Comparison of ENCODE assay signal across 13 mouse cellular contexts in the genomic region with DNA sequence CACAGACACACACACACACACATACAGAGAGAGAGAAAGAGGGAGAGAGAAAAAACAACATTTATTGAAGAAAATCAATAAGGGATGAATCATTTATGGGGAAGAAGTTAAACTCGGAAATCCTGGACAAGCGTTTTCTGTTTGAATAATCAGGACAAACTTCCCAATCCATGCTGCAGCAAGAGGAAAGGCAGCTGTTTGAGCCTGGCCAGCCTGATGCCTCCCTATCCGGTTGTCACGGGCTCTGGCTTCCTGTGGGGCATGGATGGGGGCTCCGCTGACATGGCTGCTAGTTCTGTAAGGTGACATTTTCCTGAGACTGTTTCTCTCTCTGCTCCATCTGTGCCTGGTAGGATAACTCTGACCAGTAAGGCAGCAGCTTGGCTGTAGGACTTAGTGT.
A peak's percentile ranks its signal among the peaks of the same experiment; 100 is the strongest.
DNase-seq lines count a peak whose midpoint lies in the region; ATAC-seq and TF ChIP-seq lines count a peak whose summit lies in the region.
"Had no signal": no experiment of that assay in that cellular context is flagged by ENCODE, and none has a peak within 500 bp of the region (broad histone marks: within the 10 kb centered on the region; RNA-seq: fewer than 3 reads in every experiment).

No protein-coding gene starts in this region.

- H3K4me2 ChIP-seq in heart, embryonic 13.5 days = no peak overlapping the region
- H3K4me2 ChIP-seq in liver, postnatal 0 days (ENCODE audit: low read depth, low read length) = no peak overlapping the region
- no peak overlapping the region for H3K4me2 ChIP-seq in liver, embryonic 12.5 days
- H3K4me2 ChIP-seq in limb, embryonic 14.5 days (replicated peaks; ENCODE audit: low read depth, low read length, severe bottlenecking) = no peak overlapping the region
- H3K4me2 ChIP-seq: liver, embryonic 13.5 days had no signal

- TF ChIP-seq EP300 in liver, postnatal 0 days (IDR thresholded peaks at IDR 0.05; ENCODE audit: low read depth) = no peak

- H3K27me3 ChIP-seq in heart, embryonic 13.5 days (replicated peaks) = no peaks in the 10 kb centered on the region
- H3K27me3 ChIP-seq in liver, postnatal 0 days (ENCODE audit: insufficient read depth, low read length) = no peaks in the 10 kb centered on the region
- H3K27me3 ChIP-seq in liver, embryonic 12.5 days (replicated peaks) = no peaks in the 10 kb centered on the region
- no peaks in the 10 kb centered on the region for H3K27me3 ChIP-seq in limb, embryonic 14.5 days (ENCODE audit: control insufficient read depth, insufficient read depth, low read length)
- H3K27me3 ChIP-seq: liver, embryonic 13.5 days had no signal

- no peak for TF ChIP-seq CTCF in liver, postnatal 0 days (IDR thresholded peaks at IDR 0.05; ENCODE audit: low read depth)

- DNase-seq in cerebellum, postnatal 10 days = peak; percentile 32 to 41
- no peak for DNase-seq in heart, adult 8-10 months (ENCODE audit: low spot score)
- DNase-seq in liver, postnatal 0 days = no peak
- no peak for DNase-seq in limb, embryonic 14.5 days (ENCODE audit: low spot score)
- DNase-seq in cerebellum, adult 18-20 months = no peak
- DNase-seq: adrenal gland, postnatal 14 days; cerebellum, postnatal 25 days; gastrocnemius, postnatal 14 days; liver, embryonic 13.5 days; thymus, postnatal 36 days had no signal

- H3K9me3 ChIP-seq in heart, embryonic 13.5 days = no peaks in the 10 kb centered on the region
- H3K9me3 ChIP-seq in liver, postnatal 0 days (ENCODE audit: low read length) = no peaks in the 10 kb centered on the region
- no peaks in the 10 kb centered on the region for H3K9me3 ChIP-seq in liver, embryonic 12.5 days (replicated peaks)
- no peaks in the 10 kb centered on the region for H3K9me3 ChIP-seq in limb, embryonic 14.5 days (ENCODE audit: control insufficient read depth, low read length)
- H3K9me3 ChIP-seq: liver, embryonic 13.5 days had no signal

- peaks cover 64% of the 10 kb centered on the region for H3K4me1 ChIP-seq in heart, embryonic 13.5 days
- peaks cover 16% of the 10 kb centered on the region for H3K4me1 ChIP-seq in liver, postnatal 0 days (ENCODE audit: insufficient read depth)
- 0 out of 2 replicates have a peak, but pooled peaks cover 5% of the 10 kb centered on the region for H3K4me1 ChIP-seq in liver, embryonic 12.5 days
- peaks cover 18% of the 10 kb centered on the region for H3K4me1 ChIP-seq in limb, embryonic 14.5 days (ENCODE audit: control insufficient read depth, insufficient read depth, low read length)

- no peak for TF ChIP-seq POLR2A in limb, embryonic 14.5 days (IDR thresholded peaks at IDR 0.05; ENCODE audit: borderline replicate concordance, extremely low read depth, insufficient read depth, insufficient read length)

- H3K9ac ChIP-seq in heart, embryonic 13.5 days = peak overlapping the region; percentile 28; the same call in 1 of the 2 replicates
- H3K9ac ChIP-seq in liver, postnatal 0 days (replicated peaks) = no peak overlapping the region; the same call in 1 of the 2 replicates
- no peak overlapping the region for H3K9ac ChIP-seq in liver, embryonic 12.5 days
- H3K9ac ChIP-seq in limb, embryonic 14.5 days (ENCODE audit: low read depth, low read length, severe bottlenecking) = 0 out of 2 replicates have a peak overlapping the region, but pooled peaks have one; percentile 7
- H3K9ac ChIP-seq: liver, embryonic 13.5 days had no signal

- H3K4me3 ChIP-seq in heart, embryonic 13.5 days = no peak overlapping the region
- H3K4me3 ChIP-seq in liver, postnatal 0 days (ENCODE audit: low read depth, low read length) = no peak overlapping the region
- H3K4me3 ChIP-seq in liver, embryonic 12.5 days = no peak overlapping the region
- H3K4me3 ChIP-seq in limb, embryonic 14.5 days (replicated peaks; ENCODE audit: low read length) = no peak overlapping the region
- H3K4me3 ChIP-seq: liver, embryonic 13.5 days had no signal

- peak overlapping the region; percentile 34; the same call in 1 of the 2 replicates for H3K27ac ChIP-seq in heart, embryonic 13.5 days (replicated peaks)
- peak overlapping the region; percentile 44 for H3K27ac ChIP-seq in liver, postnatal 0 days (ENCODE audit: low read depth)
- H3K27ac ChIP-seq in liver, embryonic 12.5 days = no peak overlapping the region
- H3K27ac ChIP-seq in limb, embryonic 14.5 days (replicated peaks; ENCODE audit: low read depth, low read length) = 0 out of 2 replicates have a peak overlapping the region, but pooled peaks have one; percentile 13
- H3K27ac ChIP-seq: liver, embryonic 13.5 days had no signal

- peaks cover 13% of the 10 kb centered on the region for H3K36me3 ChIP-seq in heart, embryonic 13.5 days
- no peaks in the 10 kb centered on the region for H3K36me3 ChIP-seq in liver, postnatal 0 days (replicated peaks; ENCODE audit: insufficient read depth, low read length)
- no peaks in the 10 kb centered on the region for H3K36me3 ChIP-seq in liver, embryonic 12.5 days
- H3K36me3 ChIP-seq in limb, embryonic 14.5 days (ENCODE audit: control insufficient read depth, insufficient read depth, low read length) = no peaks in the 10 kb centered on the region
- H3K36me3 ChIP-seq: liver, embryonic 13.5 days had no signal

- 53% methylated on average over 5 of the region's 5 CpGs for WGBS in heart, embryonic 13.5 days
- WGBS in liver, postnatal 0 days (ENCODE audit: insufficient replicate concordance) = 50% methylated on average over 5 of the region's 5 CpGs
- WGBS in liver, embryonic 12.5 days (ENCODE audit: insufficient replicate concordance) = 54% methylated on average over 5 of the region's 5 CpGs
- WGBS in limb, embryonic 14.5 days = 75% methylated on average over 5 of the region's 5 CpGs

- ATAC-seq in cerebellum, adult (ENCODE audit: insufficient number of reproducible peaks, low FRiP score, low TSS enrichment) = no peak
- no peak for ATAC-seq in heart, embryonic 13.5 days (ENCODE audit: extremely low read depth, insufficient number of reproducible peaks, low FRiP score, low TSS enrichment)
- ATAC-seq in liver, postnatal 0 days = no peak
- ATAC-seq in liver, embryonic 12.5 days = no peak
- ATAC-seq in limb, embryonic 14.5 days (ENCODE audit: low FRiP score, low read depth) = no peak

Comparison
In these comparisons a context has a peak if more than half of its experiments do, and no peak if none do; other contexts are left out.
1. DNase-seq: peak in cerebellum, postnatal 10 days (2 of 2); none in heart, adult 8-10 months (single experiment), liver, postnatal 0 days (single experiment), limb, embryonic 14.5 days (single experiment) and cerebellum, adult 18-20 months (0 of 2).
2. H3K9ac ChIP-seq: peak in heart, embryonic 13.5 days (single experiment) and limb, embryonic 14.5 days (single experiment); none in liver, postnatal 0 days (single experiment) and liver, embryonic 12.5 days (single experiment).